Mouse (Mus musculus) liver, postnatal 0 days (tissue): Measurements from ENCODE around the gene Ltv1.

Source experiments
- CTCF ChIP-seq: sonication (generic); IDR thresholded peaks from 2 replicates; pipeline ENCODE4 v1.5.1; 2016; ENCODE audit warnings: antibody characterized with exemption, low read depth
- EP300 ChIP-seq: IDR thresholded peaks from 2 replicates; pipeline ENCODE4 v1.6.1; 2016; ENCODE audit warnings: antibody characterized with exemption, low read depth, mild to moderate bottlenecking

DNA sequence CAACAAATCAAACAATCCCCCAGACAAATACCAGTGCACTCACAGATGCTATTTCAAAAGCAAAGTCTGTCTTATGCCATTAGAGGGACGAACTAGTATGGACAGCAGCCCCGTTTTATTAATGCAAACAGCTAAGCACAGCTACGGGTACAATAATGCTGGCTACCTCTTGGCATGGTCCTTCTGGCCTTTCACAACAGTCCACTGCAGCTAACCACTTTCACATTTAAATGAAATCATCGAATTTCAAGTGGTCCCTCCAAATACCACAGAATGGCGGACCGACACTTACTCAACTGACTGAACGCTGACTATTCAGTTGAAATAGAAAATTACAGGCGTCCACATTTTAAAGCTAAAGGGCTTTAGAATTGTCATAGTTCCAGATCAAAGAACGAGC lies 19.4 kb upstream of the Ltv1 start:
- TF ChIP-seq CTCF (no peak), EP300 (no peak)
